Mouse (Mus musculus): ENCODE measurements around the gene Lce1b.

Gene Lce1b

DNA sequence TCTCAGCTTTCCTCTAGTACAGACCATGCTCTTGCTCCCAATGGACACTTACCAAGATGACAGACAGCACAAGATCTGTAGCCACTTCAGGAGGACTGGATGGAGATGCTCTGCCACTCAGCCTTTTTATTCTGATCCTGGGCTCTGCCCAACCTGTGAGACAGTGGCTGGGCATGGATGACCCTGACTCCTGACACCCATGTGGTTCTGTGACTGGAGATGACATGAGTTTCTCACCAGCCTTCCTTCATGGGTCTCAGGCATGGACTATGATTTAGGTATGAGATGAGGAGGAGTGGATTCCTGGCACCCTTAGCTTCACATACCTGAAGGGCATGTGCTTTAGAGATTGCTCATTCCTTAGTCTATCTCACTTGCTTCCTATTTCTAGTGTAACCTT lies at the start of gene Lce1b:
Gene Lce1b (minus strand): TSS at position 101 of the 400 bp plus-strand sequence.
- no peak for DNase-seq

DNA sequence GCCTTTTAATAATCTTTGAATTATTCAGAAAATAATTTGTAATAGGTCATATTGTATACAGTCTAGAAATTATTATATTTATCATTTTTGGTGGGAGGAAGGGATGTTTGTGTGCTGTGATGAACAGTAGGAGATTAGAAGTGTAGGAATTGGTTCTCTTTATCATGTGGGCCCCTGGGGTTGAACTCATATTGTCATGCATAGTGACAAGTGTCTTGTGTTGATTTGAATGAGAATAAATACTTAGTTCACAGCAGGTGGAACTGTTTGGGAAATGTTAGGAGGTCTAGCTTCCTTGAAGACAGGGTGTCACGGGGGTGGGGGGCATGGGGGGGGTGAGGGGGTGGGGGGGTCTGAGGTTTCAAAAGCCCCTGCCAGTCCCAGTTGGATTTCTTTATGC lies 37.9 kb upstream of the Lce1b start:
- DNase-seq, result no peak

DNA sequence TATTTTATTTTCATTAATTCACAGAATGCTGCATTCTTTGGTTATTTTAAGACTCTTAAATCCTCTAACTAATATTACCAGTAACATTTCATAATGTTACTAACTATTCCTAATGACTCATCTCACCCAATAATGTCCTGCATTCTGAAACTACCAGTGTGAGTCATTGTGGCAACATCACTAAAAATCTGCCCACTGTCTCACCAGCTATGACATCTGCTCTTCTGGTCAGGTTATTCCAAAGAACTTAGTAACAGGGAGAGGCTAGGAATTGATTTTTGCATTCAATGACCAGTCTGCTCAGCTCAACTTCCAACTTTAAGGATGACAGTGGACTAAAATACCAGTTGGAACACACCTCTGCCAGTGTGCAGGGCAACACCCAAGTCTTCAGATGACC lies 35.0 kb upstream of the Lce1b start:
- DNase-seq, result no peak

DNA sequence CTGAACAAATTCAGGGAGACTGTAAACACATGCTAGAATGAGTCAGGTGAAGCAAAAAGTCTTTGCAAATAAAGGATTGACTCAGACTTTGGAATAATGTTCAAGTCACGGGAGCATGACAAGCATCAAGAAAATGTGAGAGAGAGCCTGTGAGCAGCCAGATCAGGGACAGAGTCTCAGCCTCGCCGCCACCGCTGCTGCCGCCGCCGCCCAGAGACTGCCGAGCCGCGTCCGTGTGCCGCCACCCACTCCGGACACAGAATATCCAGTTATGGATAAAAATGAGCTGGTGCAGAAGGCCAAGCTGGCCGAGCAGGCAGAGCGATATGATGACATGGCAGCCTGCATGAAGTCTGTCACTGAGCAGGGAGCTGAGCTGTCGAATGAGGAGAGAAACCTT lies 32.4 kb upstream of the Lce1b start:
- peak; percentile 28 to 64 for DNase-seq

DNA sequence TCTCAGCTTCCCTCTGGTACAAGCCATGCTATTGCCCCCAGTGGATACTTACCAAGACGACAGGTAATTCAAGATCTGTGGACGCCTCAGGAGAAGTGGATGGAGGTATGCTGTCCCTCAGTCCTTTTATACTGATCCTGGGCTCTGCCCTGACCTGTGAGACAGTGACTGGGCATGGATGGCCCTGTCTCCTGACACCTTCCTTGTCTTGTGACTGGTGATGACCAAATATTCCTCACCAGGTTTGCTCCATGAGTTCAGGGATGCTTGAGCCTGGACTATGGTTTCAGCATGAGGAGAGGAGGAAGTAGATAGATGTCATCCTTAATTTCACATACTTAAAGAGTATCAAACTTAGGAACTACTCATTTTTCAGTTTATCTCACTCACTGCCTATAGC lies 30.4 kb upstream of the Lce1b start, which contains the start of gene Lce1d:
Gene Lce1d (minus strand): TSS at position 101 of the 400 bp plus-strand sequence.
- no peak for DNase-seq

DNA sequence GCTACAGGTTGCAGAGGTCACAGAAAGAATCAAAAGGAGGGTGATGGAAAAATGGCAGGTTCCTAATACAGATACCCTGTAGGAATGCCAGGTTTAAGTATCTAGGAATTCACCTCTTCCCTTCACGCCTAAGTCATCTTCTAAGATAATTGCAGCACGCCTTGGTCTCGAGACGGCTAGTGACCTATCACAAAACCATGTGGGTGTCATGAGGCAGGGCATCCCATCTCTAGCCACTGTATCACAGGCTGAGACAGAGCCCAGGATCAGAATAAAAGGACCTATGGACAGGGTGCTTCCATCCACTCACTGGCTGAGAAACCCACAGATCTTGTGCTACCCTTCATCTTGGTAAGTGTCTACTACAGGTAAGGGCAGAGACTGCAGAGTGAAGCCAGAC lies 22.2 kb upstream of the Lce1b start, which contains the start of gene Lce1c:
Gene Lce1c (plus strand): TSS at position 301 of the 400 bp plus-strand sequence.
- no peak for DNase-seq

DNA sequence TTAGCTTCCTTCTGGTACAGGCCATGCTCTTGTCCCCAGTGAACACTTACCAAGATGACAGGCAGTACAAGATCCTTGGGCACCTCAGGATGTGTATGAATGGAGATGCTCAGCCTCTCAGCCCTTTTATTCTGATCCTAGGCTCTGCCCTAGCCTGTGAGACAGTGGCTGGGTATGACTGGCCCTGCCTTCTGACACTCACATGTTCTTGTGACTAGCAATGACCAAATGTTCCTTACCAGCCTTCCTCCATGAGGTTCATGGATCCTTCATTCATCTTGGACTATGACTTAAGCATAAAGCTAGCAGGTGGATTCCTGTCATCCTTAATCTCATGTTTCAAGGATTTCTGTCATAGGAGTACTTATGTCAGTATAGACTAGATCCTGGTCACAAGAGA lies 13.5 kb upstream of the Lce1b start, which contains the start of gene Lce1a2:
Gene Lce1a2 (minus strand): TSS at position 101 of the 400 bp plus-strand sequence.
- no peak for DNase-seq

DNA sequence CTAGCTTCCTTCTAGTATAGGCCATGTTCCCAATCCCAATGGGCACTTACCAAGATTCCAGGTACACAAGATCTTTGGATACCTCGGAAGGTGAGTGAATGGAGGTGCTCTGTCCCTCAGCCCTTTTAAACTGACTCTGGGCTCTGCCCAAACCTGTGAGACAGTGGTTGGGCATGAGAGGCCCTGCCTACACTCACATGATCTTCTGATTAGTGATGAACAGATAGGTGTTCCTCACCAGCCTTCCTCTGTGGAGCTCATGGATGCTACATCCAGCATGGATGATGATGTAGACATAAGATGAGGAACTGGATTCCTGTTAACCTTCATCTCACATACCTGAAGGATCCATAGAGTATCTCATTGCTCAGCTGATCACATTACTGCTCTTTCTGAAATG lies 8.5 kb downstream of the Lce1b start, which contains the start of gene Lce1a1:
Gene Lce1a1 (minus strand): TSS at position 101 of the 400 bp plus-strand sequence.
- DNase-seq, result no peak

DNA sequence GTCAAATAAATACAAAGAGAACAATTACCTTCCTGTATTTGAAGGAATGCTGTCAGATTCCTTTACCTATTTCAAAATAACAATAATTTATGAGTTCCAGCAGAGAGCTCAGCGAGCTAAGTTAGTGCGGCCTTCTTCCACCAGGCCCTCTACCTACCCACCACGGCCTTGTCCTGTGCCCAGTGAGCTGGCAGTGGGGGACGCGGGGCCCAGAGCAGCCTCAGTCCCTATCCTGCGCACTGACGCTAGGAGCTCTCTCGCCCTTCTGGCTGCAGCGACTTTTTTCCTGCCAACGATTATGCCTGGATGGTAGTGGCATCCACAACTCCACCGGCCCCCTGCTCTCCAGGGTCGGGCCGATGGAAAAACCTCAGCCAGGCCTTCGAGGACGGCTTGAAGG lies 16.9 kb downstream of the Lce1b start:
- DNase-seq, result no peak

DNA sequence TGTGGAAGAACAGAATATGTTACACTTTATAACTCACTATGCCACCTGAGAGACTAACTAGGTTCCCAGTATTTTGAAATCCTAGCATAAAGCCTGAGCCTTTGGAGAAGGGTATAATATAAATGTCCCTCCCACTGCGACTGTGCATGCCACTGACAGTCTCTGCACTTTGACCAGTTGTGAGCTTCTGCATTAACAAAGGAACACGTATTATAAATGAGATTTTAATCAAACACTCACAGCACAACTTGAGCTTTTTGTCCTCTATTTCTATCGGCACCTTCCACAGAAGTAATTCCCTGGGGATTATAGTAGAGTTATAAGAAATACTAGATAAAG lies 18.1 kb downstream of the Lce1b start:
- DNase-seq, result no peak

DNA sequence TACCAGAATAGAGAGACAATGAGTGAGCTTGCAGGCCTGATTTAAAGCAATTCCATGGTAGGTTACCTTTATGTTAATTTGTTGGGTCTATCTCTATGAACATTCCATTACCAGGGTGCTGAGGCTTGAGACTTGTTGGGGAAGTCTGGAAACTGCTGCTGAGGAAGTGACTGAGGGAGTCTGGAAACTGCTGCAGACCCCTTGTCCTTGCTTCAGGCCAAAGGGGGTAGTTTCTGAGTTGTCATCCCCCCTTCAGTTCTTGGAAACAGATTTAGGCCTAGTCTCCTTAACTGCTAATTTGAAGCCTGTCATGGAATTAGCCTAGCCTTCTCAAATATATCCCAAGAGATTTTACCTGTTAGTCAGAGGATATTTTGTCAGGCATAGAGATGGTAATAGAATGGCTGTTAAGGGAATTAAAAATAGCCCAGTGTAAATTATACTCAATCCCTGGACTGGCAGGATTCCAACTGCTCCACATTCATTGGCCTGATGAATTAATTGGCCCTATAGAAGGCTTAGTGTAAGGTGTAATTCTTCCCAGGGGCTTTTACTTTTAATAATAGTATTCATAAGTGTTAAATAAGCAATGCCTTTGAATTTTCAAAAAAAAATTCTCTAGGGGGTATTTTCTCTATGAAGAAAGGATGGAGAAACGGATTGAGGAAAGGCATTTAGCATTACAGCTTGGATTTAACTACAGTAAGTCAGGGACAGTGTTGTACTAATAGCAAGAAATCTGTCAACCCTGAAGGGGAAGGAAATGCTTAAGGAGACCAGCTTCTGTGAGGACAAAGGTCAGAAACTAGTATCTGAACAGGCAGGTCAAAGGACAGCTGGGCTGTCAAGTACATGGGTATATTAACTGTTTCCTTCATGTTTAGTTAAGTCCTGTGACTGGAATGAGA lies 18.7 kb downstream of the Lce1b start:
- DNase-seq, result no peak

DNA sequence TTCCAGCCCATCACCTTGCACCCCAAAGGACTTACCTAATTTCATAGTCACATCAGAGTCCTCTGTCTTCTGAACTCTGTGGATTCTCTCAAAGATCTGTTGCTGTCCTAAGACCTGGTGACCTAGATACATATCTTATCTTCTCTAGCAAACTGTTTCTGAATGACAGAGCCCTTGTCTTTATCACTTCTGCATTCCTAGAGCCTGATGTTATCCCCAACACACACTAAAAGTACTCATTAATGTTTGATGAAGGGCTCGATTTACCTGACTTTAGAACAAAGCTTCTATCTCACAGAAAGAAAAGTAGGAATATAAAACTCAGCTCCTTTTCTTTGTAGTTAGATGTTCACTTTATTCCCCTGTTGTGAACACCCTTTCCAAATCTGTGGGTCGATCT lies 35.2 kb downstream of the Lce1b start, which contains the start of gene Lce6a:
Gene Lce6a (minus strand): TSS at position 101 of the 400 bp plus-strand sequence.
- DNase-seq, result no peak

DNA sequence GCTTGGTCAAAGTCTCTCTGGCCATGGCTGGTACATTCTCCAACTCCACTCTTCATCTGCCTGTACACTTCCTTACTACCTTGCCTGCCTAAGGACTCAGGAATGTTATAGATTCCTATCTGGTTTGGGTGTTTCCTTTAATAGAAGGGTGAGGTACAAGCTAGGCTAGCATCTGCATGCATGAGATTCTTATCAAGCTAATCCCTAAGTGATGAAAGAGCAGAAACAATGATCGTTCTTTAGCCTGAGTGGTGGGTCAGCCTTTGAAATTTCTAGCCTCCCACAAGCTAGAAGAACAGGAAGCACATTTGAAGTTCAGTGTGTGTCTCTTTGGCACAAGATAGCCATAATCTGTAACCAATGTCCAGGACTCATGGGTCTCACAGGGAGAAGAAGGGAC lies 46.9 kb downstream of the Lce1b start:
- DNase-seq, result no peak

DNA sequence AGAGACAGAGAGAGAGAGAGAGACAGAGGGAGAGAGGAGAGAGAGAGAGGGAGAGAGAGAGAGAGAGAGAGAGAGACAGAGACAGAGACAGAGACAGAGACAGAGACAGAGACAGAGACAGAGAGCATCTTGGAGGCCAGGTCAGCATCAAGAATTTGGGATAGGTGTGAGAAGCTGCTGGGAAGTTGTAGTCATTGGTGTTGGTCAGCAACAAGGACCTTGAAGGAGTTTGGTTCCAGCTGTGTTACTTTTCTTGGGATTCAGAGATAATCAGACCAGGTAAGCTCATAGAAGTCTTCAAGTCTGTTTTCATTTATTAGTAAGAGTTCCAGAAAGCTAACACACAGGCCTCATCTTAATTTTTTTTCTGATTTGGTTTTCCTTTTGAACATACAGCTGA lies 49.3 kb downstream of the Lce1b start, which contains the start of gene 2210017I01Rik:
Gene 2210017I01Rik (minus strand): TSS at position 101 of the 400 bp plus-strand sequence.
- DNase-seq, result no peak

Measured in cerebellum, postnatal 25 days (tissue).